Mouse (Mus musculus): Measurements from ENCODE around the gene Olfr263.

DNA sequence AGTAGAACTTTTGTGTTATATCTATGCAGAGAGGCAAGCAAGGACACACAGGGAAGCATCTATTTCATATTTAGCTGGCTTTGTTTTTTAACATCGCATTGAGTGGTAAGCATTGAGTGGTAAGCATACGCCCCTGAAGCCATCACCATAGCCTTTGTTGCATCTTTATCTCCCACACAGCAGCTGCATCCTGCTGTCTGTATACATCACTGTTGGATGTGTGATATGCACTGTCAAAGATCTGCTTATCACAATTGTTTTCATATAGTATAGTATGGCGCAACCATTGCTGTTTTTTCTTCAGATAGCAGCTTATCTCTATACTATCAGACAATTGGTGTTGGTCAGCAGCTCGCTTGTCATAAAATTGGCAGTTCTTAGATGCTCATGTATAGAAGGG is 15.3 kb upstream of the Olfr263 start:
- TF ChIP-seq POLR2A (IDR thresholded peaks at IDR 0.05; ENCODE audit: borderline replicate concordance, insufficient read depth, low read length) (no peak), CTCF (IDR thresholded peaks at IDR 0.05; ENCODE audit: borderline replicate concordance, insufficient read depth, low read depth, low read length) (no peak)
